ENCODE assay signal across 19 mouse cellular contexts in genomic region chr3:157374178-157374577, GRCm38 (mm10).
"Had no signal": no experiment of that assay in that cellular context is flagged by ENCODE, and none has a peak within 500 bp of the region (broad histone marks: within the 10 kb centered on the region; RNA-seq: fewer than 3 reads in every experiment).

No protein-coding gene starts in this region.

- H3K27me3 ChIP-seq: liver, embryonic 13.5 days; midbrain, embryonic 12.5 days; midbrain, embryonic 15.5 days; neural tube, embryonic 12.5 days; neural tube, embryonic 15.5 days; stomach, embryonic 15.5 days had no signal

- H3K9ac ChIP-seq: liver, embryonic 13.5 days; midbrain, embryonic 12.5 days; midbrain, embryonic 15.5 days; neural tube, embryonic 12.5 days; neural tube, embryonic 15.5 days; stomach, embryonic 15.5 days had no signal

- DNase-seq: kidney, adult 2 months; kidney, postnatal 10 days; kidney, postnatal 4 days; left cerebral cortex, postnatal 4 days; liver; liver, embryonic 13.5 days; lung, adult 2 months; lung, postnatal 14 days; right cerebral cortex, adult 18-20 months; right cerebral cortex, postnatal 14 days; right cerebral cortex, postnatal 4 days; thymus, postnatal 25 days had no signal

- H3K4me1 ChIP-seq: liver, embryonic 13.5 days; midbrain, embryonic 15.5 days; neural tube, embryonic 12.5 days; neural tube, embryonic 15.5 days; stomach, embryonic 15.5 days had no signal

- H3K9me3 ChIP-seq: liver, embryonic 13.5 days; midbrain, embryonic 12.5 days; midbrain, embryonic 15.5 days; neural tube, embryonic 12.5 days; neural tube, embryonic 15.5 days; stomach, embryonic 15.5 days had no signal

- H3K4me2 ChIP-seq: liver, embryonic 13.5 days; midbrain, embryonic 12.5 days; midbrain, embryonic 15.5 days; neural tube, embryonic 12.5 days; neural tube, embryonic 15.5 days; stomach, embryonic 15.5 days had no signal

- H3K36me3 ChIP-seq: liver, embryonic 13.5 days; midbrain, embryonic 12.5 days; midbrain, embryonic 15.5 days; neural tube, embryonic 12.5 days; neural tube, embryonic 15.5 days; stomach, embryonic 15.5 days had no signal

- H3K27ac ChIP-seq: liver, embryonic 13.5 days; macrophage; midbrain, embryonic 12.5 days; midbrain, embryonic 15.5 days; neural tube, embryonic 12.5 days; neural tube, embryonic 15.5 days; stomach, embryonic 15.5 days had no signal

- H3K4me3 ChIP-seq: liver, embryonic 13.5 days; midbrain, embryonic 12.5 days; midbrain, embryonic 15.5 days; neural tube, embryonic 12.5 days; neural tube, embryonic 15.5 days; stomach, embryonic 15.5 days had no signal

- ATAC-seq: intestine, postnatal 0 days; midbrain, embryonic 15.5 days had no signal
